Mouse (Mus musculus) urinary bladder, postnatal 36 days (tissue): ENCODE data around the gene Setd7.

Source experiments
- DNase-seq, 2 experiments: peaks; one replicate each; pipeline ENCODE4 v3.0.0; 2022; ENCODE audit warnings: low spot score in 2 of 2, mixed read lengths in 1 of 2

Setd7 gene

DNA sequence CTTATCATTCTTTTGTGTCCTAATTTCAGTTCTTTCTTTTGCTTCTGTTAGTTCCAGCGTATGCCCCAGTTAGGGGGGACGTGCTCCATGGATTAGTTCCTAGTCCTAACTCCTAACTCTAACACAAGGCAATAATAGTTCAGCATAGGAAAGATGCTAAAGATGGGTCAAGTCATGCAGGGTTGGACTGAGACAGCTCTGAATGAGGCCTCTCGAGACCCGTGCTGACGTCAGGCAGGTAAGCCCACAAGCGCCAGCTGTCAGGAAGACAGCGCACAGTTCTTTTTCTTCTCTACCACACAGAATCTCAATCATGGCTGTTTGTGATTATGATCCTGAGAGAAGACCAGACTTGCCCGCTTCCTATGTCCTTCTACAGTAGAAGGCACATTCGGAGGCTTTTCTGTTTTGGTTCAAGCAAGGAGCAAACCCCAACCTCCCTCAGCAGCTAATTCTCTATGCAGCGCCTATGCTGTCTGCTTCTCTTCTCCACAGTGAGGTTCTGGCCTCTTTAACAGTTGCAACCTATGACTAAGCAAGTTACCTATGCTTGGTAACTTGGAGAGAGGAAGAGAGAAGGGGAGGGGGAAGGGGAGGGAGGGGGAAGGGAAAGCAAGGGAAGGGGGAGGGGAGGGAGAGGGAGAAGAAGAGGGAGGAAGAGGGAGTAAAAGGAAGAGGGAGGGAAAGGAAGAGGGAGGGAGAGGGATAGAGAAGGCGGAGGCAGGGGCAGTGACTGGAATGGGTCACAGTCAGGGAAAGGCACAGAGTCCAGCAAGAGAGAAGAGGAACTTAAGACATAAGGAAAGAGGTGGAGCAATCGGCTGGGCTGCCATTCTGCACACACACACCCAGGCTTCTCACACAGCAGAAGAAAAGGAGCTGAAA lies 42.6 kb downstream of the Setd7 start:
- no peak for DNase-seq

GRCm38 (mm10) chr3:51517467-51517866 lies 43.2 kb downstream of the Setd7 start:
- DNase-seq: no peak

DNA sequence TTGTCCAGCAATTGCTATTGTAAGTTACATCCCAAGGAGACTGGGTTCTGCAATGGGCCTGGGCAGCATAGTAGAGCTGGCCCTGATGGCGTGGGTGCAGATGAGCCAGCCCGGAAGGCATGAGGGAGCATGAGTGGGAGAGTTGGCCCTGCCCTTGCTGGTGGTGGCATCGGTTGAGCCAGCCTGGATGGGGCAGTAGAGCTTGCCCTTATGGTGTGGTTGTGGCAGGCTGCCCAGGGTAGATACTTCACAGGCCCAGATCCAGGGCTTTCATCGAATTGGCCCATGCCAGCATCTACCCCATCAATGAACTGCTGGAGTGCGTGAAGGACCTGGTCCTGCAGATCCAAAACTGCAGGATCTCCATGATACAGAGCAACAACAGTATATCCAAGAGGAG lies 48.7 kb downstream of the Setd7 start:
- no peak for DNase-seq

DNA sequence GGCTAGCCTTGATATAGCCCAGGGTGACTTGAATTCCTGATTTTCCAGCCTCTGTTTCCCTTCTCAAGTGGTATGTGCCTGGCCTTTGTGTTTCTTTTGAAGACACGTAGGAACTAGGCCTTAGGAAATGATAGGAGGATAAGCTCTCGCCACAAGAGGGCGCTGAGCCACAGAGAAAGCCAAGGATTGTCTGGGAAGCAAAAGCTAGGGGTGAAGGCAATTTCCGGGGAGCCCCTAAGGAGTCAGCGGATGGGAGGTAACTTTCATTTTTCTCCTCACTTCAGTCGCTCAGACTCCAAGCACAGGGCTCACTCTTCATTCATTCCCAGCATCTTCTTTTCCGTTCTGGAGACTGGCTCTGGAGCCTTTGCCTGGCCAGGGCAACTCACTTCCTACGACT lies 49.8 kb downstream of the Setd7 start:
- DNase-seq: peak; percentile 70 to 81

GRCm38 (mm10) chr3:51505465-51505864 lies 55.2 kb downstream of the Setd7 start:
- DNase-seq: no peak

DNA sequence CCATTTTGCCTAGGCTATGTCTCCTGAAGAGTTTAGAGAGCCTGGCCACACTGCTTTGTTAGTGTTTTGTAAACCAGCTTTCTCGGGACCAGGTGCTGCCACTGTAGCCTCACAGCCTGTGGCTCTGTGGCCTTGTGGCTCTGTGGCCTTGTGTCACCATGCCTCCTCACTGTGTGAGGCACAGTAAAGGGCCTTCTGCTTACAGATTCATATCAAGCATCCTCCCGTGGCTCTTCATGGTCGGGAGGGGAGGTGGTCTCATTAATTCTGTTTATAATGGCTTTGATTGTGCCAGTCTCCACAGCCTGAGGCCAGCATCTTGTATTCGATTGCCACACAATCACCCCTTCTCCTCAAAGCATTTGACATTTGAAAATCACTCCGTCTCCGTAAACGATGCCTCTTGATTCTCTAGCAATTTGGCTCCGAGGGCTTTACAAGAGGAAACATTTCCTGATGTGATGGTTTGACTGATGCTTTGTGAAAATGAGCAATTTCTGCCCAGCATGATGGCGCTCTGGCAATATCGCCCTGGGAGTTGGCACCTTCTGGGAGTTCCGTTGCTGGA lies 56.2 kb downstream of the Setd7 start:
- no peak for DNase-seq

DNA sequence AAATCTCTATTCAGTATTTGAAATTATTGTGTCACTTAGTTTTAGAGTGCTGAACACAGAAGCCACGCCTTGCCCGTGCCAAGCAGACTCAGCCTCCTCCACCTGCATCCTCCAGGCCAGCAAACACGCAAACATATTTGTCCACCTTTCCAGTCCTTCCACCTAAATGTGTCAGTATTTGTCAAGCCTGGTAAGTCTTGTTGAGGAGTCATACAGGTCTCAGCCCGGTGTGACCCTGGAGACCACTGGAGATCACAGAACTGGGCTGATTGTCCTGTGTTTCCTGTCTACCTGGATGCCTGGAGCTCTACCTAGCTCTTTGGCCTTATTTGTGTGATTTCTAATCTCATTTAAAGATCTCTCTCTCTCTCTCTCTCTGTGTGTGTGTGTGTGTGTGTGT lies 60.8 kb downstream of the Setd7 start:
- peak; percentile 32 to 58 for DNase-seq

DNA sequence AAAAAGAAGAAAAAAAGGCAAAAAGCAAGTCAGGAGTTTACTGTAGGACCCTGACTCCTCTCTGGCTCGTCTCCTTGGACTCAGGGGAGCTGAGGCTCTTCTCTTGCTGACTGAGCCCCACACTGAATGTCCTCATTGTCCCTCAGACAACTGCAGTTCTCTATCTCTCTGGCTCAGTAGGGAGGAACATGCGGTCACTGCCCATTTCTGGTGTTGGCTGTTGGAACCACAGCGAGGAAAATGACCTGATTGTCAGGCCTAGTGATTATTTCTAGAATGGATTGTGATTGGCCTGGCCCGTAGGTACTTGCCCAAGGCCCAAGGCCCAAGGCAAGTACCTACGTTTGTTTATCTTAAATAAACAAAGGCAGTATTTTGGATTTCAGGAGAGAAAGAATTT lies 62.0 kb downstream of the Setd7 start:
- no peak for DNase-seq

DNA sequence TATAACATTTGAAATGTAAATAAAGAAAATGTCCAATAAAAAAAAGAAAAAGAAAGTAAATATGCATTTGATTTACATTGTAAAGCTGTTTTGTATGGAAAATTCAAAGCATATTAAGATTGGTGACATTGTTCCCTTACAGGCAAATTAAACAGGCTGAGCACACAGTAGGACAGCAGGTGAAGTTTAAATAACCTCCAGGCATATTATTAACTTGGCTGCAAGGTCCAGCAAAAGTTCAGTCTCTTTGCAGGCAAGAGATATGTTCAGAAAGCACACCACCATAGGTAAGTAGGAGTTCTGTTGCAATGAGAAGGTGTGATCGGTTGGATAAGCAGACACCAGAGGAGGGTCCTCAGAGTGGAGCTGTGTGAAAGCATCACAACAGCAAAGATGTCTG lies 62.7 kb downstream of the Setd7 start:
- no peak for DNase-seq

GRCm38 (mm10) chr3:51495646-51496045 lies 65.0 kb downstream of the Setd7 start:
- DNase-seq: no peak

GRCm38 (mm10) chr3:51494466-51494865 lies 66.2 kb downstream of the Setd7 start:
- no peak for DNase-seq

DNA sequence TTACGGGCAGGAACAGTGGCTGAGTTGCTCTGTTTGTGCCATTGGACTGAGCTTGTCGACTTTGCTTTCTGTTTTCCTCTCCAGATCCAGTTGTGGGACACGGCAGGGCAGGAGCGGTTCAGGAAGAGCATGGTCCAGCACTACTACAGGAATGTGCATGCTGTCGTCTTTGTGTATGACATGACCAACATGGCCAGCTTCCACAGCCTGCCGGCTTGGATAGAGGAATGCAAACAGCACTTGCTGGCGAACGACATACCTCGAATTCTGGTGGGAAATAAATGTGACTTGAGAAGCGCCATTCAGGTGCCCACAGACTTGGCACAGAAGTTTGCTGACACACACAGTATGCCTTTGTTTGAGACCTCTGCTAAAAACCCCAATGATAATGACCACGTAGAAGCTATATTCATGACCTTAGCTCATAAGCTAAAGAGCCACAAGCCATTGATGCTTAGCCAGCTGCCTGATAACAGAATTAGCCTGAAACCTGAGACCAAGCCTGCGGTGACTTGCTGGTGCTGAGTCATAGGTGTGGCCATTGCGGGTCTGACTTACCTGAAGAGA lies 67.3 kb downstream of the Setd7 start:
- DNase-seq: peak in 1 of 2 experiments; percentile 37

GRCm38 (mm10) chr3:51490088-51490753 lies 70.5 kb downstream of the Setd7 start:
- no peak for DNase-seq

DNA sequence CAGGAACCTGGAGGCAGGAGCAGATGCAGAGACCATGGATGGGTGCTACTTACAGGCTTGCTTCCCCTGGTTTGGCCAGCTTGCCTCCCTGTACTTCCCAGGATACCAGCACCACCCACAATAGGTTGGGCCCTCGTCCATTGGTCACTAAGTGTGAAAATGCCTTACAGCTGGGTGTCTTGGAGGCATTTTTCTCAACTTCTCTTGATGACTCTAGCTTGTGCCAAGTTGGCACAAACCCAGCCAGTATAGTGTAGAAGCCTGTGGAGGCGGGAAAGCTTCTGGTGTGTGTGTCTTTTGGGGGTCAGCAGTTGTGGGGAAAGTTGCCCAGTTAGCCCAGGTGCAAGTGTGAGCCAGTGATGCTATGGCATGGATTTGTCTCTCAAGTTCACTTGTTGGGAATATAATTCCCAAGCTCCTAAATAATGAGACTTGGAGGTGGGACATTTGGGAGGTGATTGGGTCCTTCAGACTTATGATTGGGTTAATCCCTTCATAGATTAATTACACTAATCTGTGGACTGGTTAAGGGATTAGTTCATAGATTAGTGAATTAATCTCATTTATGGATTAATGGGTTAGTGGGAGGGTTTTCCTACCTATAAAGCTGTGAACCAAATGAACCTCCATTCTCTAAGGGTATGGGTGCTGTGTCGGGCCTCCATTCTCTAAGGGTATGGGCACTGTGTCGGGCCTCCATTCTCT lies 74.0 kb downstream of the Setd7 start:
- DNase-seq: no peak

- no peak for DNase-seq
Observed at GRCm38 (mm10) chr3:51485347-51485746, 75.3 kb downstream of the Setd7 start.

DNA sequence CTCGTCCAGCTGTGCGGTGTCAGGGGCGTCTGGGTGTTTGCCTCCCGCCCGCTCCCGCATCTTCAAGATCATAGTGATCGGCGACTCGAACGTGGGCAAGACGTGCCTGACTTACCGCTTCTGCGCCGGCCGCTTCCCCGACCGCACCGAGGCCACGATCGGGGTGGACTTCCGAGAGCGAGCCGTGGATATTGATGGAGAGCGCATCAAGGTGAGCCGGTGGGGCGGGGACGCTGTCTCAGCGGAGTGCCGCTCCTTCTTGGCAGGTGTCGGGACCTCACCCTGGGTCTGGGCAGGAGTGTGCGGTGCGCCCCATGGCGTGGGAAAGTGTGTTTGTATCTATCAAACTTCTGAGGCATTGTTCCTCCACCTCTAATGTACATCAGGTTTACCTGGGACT lies 76.3 kb downstream of the Setd7 start:
- no peak for DNase-seq

DNA sequence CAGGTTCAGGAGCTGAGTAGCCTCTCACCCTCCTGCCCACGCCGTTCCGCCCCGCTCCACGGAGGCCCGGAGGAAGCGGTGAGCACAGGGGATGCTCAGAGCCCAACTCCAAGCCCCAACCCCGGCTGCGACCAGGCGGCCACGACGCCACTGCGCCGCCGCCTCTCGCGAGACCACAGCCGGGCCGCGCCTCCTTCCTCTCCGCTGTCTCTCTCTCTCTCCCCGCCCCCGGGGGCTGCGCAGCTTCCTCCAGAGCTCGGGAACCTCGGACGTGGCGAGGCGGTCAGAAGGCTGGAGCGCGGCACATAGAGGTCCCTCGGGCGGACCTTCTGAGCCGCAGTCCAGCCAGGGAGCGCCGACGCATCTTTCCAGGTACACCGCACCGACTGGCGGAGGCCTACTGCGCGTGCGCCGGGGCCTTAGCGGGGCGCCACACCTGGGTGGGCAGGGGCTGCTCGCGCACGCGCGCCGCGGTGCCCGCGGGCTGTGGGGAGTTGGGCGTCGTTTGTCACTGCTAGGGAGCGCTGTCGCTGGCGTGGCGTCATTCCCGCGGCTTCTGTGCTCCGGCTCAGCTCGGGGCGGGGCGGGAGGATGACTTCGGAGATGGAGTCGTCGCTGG lies 76.8 kb downstream of the Setd7 start, which contains the start of gene Rab33b:
TSS of gene Rab33b (plus strand) at position 180 of the 619 bp plus-strand sequence.
- DNase-seq: peak; percentile 95 to 96

GRCm38 (mm10) chr3:51482781-51483180 lies 77.9 kb downstream of the Setd7 start:
- no peak for DNase-seq

DNA sequence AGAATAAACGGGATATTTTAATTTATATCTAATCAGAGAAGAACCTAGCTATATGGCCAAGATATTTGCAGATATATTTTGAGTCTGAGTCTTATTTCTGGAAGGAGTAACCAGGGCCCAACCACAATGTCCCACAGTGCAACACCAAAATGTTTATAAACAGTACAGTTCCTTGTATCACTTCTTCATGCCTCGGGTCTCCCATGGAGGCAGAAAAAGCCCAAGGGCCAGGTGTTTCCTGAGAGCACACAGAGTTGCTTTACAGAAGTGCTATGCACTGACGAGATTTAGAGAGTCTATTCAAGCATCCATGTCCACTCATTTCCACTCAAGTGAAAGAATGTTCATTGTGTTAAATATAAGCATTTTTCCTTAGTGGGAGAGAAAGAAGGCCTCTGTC lies 78.8 kb downstream of the Setd7 start:
- DNase-seq: no peak

DNA sequence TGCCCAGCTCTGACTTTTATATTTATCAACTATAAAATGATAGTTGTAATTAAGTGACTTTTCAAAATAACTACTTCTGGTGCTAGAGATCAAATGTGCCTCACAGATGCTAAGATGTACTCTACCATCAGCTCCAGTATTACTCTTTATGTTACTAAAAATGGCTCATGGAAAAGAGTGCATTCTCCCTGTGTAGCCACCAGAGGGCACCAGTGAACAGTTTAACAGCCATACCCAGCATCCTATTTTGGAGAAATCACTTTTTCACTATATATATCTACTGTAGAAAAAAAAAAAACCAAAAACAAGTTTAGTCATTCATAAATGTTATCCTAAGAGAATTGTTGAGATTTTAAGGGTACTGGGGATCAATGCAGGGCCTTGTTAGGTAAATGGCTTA lies 79.6 kb downstream of the Setd7 start:
- peak in 1 of 2 experiments; percentile 40 for DNase-seq

GRCm38 (mm10) chr3:51479893-51480292 lies 80.8 kb downstream of the Setd7 start:
- DNase-seq: no peak
